Mouse (Mus musculus): ENCODE data around the gene Esyt1. TPM values are rescaled to one million over a fixed set of nuclear protein-coding genes. Genes with fewer than 3 reads are reported as not detected.

Gene Esyt1
- polyA plus RNA-seq, 1 experiment from 2014 or later = 17.8 TPM

DNA sequence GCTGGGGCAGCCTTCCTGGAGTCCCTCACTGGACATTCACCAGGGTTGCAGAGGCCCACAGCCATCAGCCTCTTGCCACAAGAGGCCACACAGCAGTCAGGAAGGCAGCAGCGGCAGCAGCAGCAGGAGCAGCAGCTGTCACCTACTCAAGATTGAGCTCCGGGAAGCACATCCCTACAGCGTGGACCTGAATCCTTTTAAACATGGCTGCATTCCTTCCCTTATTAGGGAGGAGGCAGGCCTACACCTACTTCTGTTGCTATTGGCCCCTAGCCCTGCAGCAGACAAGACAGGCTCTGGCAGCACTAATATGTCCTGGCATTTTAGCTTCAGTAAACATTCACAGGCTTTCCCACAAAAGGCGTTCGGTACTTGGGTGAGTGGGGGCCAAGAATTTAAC lies 35.4 kb downstream of the Esyt1 start:
- peak overlapping the region; percentile 80 to 83 for H3K27ac ChIP-seq (replicated peaks in 1 of 2; ENCODE audit: control insufficient read depth in 1 of 2, insufficient read depth in 1 of 2, low read depth in 2 of 2, low read length in 2 of 2)
- H3K9ac ChIP-seq (ENCODE audit: low read length) = peak overlapping the region; percentile 62
- ATAC-seq (ENCODE audit: insufficient number of reproducible peaks, insufficient read depth, low FRiP score, low read depth) = no peak
- no peaks in the 10 kb centered on the region for H3K9me3 ChIP-seq (ENCODE audit: control insufficient read depth, low read length)
- peak overlapping the region; percentile 83; the same call in 1 of the 2 replicates for H3K4me2 ChIP-seq (ENCODE audit: low read length)
- WGBS = 6% methylated on average over 5 of the region's 5 CpGs
- H3K4me3 ChIP-seq (ENCODE audit: control insufficient read depth in 1 of 2, insufficient read depth in 1 of 2, low read depth in 1 of 2, low read length in 2 of 2) = no peak overlapping the region
- H3K36me3 ChIP-seq (ENCODE audit: control insufficient read depth, insufficient read depth, low read length) = peaks cover 70% of the 10 kb centered on the region
- H3K4me1 ChIP-seq (ENCODE audit: control insufficient read depth in 2 of 2, insufficient read depth in 2 of 2, low read length in 2 of 2) = peaks cover 26 to 34% of the 10 kb centered on the region in 2 experiments
- no peaks in the 10 kb centered on the region for H3K27me3 ChIP-seq (ENCODE audit: control insufficient read depth, insufficient read depth, low read length)

GRCm38 (mm10) chr10:128489785-128490184 lies 35.9 kb downstream of the Esyt1 start:
- 26% methylated on average over 4 of the region's 4 CpGs for WGBS
- peaks cover 22 to 29% of the 10 kb centered on the region in 2 experiments for H3K4me1 ChIP-seq (ENCODE audit: control insufficient read depth in 2 of 2, insufficient read depth in 2 of 2, low read length in 2 of 2)
- ATAC-seq (ENCODE audit: insufficient number of reproducible peaks, insufficient read depth, low FRiP score, low read depth) = no peak
- H3K4me2 ChIP-seq (ENCODE audit: low read length) = peak overlapping the region; percentile 83
- H3K9ac ChIP-seq (ENCODE audit: low read length) = peak overlapping the region; percentile 62
- peak overlapping the region; percentile 80 to 83 for H3K27ac ChIP-seq (replicated peaks in 1 of 2; ENCODE audit: control insufficient read depth in 1 of 2, insufficient read depth in 1 of 2, low read depth in 2 of 2, low read length in 2 of 2)
- no peaks in the 10 kb centered on the region for H3K9me3 ChIP-seq (ENCODE audit: control insufficient read depth, low read length)
- H3K36me3 ChIP-seq (ENCODE audit: control insufficient read depth, insufficient read depth, low read length) = peaks cover 75% of the 10 kb centered on the region
- H3K27me3 ChIP-seq (ENCODE audit: control insufficient read depth, insufficient read depth, low read length) = no peaks in the 10 kb centered on the region
- H3K4me3 ChIP-seq (ENCODE audit: control insufficient read depth in 1 of 2, insufficient read depth in 1 of 2, low read depth in 1 of 2, low read length in 2 of 2) = no peak overlapping the region

- no peaks in the 10 kb centered on the region for H3K9me3 ChIP-seq (ENCODE audit: control insufficient read depth, low read length)
Observed at GRCm38 (mm10) chr10:128489380-128489779, 36.3 kb downstream of the Esyt1 start.

DNA sequence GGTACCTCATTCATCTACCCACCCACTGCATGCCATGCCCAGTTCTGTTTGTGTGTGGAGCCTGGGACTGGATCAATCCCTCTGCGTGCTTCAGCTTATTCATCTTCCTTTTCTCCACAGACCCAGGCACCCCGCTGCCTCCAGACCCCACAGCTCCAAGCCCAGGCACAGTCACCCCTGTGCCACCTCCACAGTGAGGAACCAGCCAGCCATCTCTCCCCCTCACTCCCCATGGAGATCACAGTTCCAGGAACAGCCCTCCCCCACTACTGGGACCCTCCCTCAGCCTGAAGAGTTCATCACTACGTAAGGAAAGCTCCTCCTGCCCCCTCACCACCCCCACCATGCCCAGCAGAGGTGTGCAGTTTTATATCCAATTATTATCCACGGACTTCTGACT lies 36.9 kb downstream of the Esyt1 start:
- Histone ChIP-seq H3K4me1 (ENCODE audit: control insufficient read depth in 2 of 2, insufficient read depth in 2 of 2, low read length in 2 of 2) (peaks cover 22 to 27% of the 10 kb centered on the region in 2 experiments), H3K4me2 (ENCODE audit: low read length) (no peak overlapping the region), H3K27ac (replicated peaks in 1 of 2; ENCODE audit: control insufficient read depth in 1 of 2, insufficient read depth in 1 of 2, low read depth in 2 of 2, low read length in 2 of 2) (0 out of 4 replicates have a peak overlapping the region, but pooled peaks of 1 of the 2 experiments have one; percentile 6), H3K36me3 (ENCODE audit: control insufficient read depth, insufficient read depth, low read length) (peaks cover 85% of the 10 kb centered on the region), H3K27me3 (ENCODE audit: control insufficient read depth, insufficient read depth, low read length) (no peaks in the 10 kb centered on the region), H3K9ac (ENCODE audit: low read length) (no peak overlapping the region), H3K9me3 (ENCODE audit: control insufficient read depth, low read length) (no peaks in the 10 kb centered on the region), H3K4me3 (ENCODE audit: control insufficient read depth in 1 of 2, insufficient read depth in 1 of 2, low read depth in 1 of 2, low read length in 2 of 2) (no peak overlapping the region)
- no peak for ATAC-seq (ENCODE audit: insufficient number of reproducible peaks, insufficient read depth, low FRiP score, low read depth)
- WGBS = 75% methylated on average over 4 of the region's 4 CpGs

More at GRCm38 (mm10) chr10:128489380-128489779, 36.3 kb downstream of the Esyt1 start:
- 43% methylated on average over 5 of the region's 5 CpGs for WGBS
- H3K27me3 ChIP-seq (ENCODE audit: control insufficient read depth, insufficient read depth, low read length) = no peaks in the 10 kb centered on the region
- peak overlapping the region; percentile 83; the same call in 1 of the 2 replicates for H3K4me2 ChIP-seq (ENCODE audit: low read length)
- H3K9ac ChIP-seq (ENCODE audit: low read length) = peak overlapping the region; percentile 62
- H3K36me3 ChIP-seq (ENCODE audit: control insufficient read depth, insufficient read depth, low read length) = peaks cover 79% of the 10 kb centered on the region
- H3K4me3 ChIP-seq (ENCODE audit: control insufficient read depth in 1 of 2, insufficient read depth in 1 of 2, low read depth in 1 of 2, low read length in 2 of 2) = no peak overlapping the region
- peaks cover 22 to 27% of the 10 kb centered on the region in 2 experiments for H3K4me1 ChIP-seq (ENCODE audit: control insufficient read depth in 2 of 2, insufficient read depth in 2 of 2, low read length in 2 of 2)
- ATAC-seq (ENCODE audit: insufficient number of reproducible peaks, insufficient read depth, low FRiP score, low read depth) = no peak
- H3K27ac ChIP-seq (replicated peaks in 1 of 2; ENCODE audit: control insufficient read depth in 1 of 2, insufficient read depth in 1 of 2, low read depth in 2 of 2, low read length in 2 of 2) = peak overlapping the region; percentile 80 to 83

- Histone ChIP-seq H3K4me1 (ENCODE audit: control insufficient read depth in 2 of 2, insufficient read depth in 2 of 2, low read length in 2 of 2) (peaks cover 22 to 27% of the 10 kb centered on the region in 2 experiments), H3K4me3 (ENCODE audit: control insufficient read depth in 1 of 2, insufficient read depth in 1 of 2, low read depth in 1 of 2, low read length in 2 of 2) (no peak overlapping the region), H3K36me3 (ENCODE audit: control insufficient read depth, insufficient read depth, low read length) (peaks cover 92% of the 10 kb centered on the region), H3K9ac (ENCODE audit: low read length) (no peak overlapping the region), H3K9me3 (ENCODE audit: control insufficient read depth, low read length) (no peaks in the 10 kb centered on the region), H3K27me3 (ENCODE audit: control insufficient read depth, insufficient read depth, low read length) (no peaks in the 10 kb centered on the region), H3K4me2 (ENCODE audit: low read length) (no peak overlapping the region), H3K27ac (replicated peaks in 1 of 2; ENCODE audit: control insufficient read depth in 1 of 2, insufficient read depth in 1 of 2, low read depth in 2 of 2, low read length in 2 of 2) (0 out of 4 replicates have a peak overlapping the region, but pooled peaks of 1 of the 2 experiments have one; percentile 6)
- ATAC-seq (ENCODE audit: insufficient number of reproducible peaks, insufficient read depth, low FRiP score, low read depth) = no peak
- 92% methylated on average over 22 of the region's 22 CpGs for WGBS
Observed at GRCm38 (mm10) chr10:128487861-128488712, 37.6 kb downstream of the Esyt1 start.

DNA sequence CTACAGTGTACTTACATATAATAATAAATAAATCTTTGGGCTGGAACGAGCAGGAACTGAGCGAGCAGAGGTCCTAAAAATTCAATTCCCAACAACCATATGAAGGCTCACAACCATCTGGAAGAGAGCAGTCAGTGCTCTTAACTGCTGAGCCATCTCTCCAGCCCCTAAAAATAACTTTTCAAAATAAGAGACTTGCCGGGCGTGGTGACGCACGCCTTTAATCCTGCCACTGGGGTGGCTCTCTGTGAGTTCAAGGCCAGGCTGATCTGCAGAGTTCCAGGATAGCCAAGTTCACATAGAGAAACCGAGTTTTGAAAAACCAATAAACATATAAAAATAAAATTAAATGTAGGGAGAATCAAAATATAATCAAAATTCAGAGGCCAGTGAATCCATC lies 39.3 kb downstream of the Esyt1 start:
- no peak for ATAC-seq (ENCODE audit: insufficient number of reproducible peaks, insufficient read depth, low FRiP score, low read depth)
- H3K4me3 ChIP-seq (ENCODE audit: control insufficient read depth in 1 of 2, insufficient read depth in 1 of 2, low read depth in 1 of 2, low read length in 2 of 2) = no peak overlapping the region
- H3K4me2 ChIP-seq (ENCODE audit: low read length) = no peak overlapping the region
- H3K27ac ChIP-seq (replicated peaks in 1 of 2; ENCODE audit: control insufficient read depth in 1 of 2, insufficient read depth in 1 of 2, low read depth in 2 of 2, low read length in 2 of 2) = no peak overlapping the region
- peaks cover 15 to 22% of the 10 kb centered on the region in 2 experiments for H3K4me1 ChIP-seq (ENCODE audit: control insufficient read depth in 2 of 2, insufficient read depth in 2 of 2, low read length in 2 of 2)
- peaks cover 100% of the 10 kb centered on the region for H3K36me3 ChIP-seq (ENCODE audit: control insufficient read depth, insufficient read depth, low read length)
- H3K9me3 ChIP-seq (ENCODE audit: control insufficient read depth, low read length) = no peaks in the 10 kb centered on the region
- no peak overlapping the region for H3K9ac ChIP-seq (ENCODE audit: low read length)
- no peaks in the 10 kb centered on the region for H3K27me3 ChIP-seq (ENCODE audit: control insufficient read depth, insufficient read depth, low read length)
- WGBS = 72% methylated on average over 7 of the region's 7 CpGs

DNA sequence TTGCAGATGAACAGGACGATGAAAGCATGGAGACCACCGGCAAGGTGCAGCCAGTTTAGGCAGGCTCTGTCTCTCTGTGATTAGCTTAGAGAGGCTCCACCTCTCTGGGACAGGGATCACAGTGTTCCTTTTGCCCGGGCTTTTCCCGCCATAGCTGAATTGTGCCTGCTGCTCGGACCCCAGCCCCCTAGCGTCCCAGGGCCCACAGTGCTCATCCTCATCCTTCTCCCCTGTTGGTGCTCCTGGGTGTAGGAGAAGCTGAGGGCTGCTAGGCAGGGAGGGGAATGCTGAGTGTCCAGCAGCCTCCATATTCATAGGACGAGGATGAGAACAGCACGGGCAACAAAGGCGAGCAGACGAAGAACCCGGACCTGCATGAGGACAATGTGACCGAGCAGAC lies 51.3 kb downstream of the Esyt1 start:
- peaks cover 98% of the 10 kb centered on the region for H3K36me3 ChIP-seq (ENCODE audit: control insufficient read depth, insufficient read depth, low read length)
- no peaks in the 10 kb centered on the region for H3K27me3 ChIP-seq (ENCODE audit: control insufficient read depth, insufficient read depth, low read length)
- no peak overlapping the region for H3K4me2 ChIP-seq (ENCODE audit: low read length)
- no peak overlapping the region for H3K9ac ChIP-seq (ENCODE audit: low read length)
- no peak overlapping the region for H3K4me3 ChIP-seq (ENCODE audit: control insufficient read depth in 1 of 2, insufficient read depth in 1 of 2, low read depth in 1 of 2, low read length in 2 of 2)
- H3K4me1 ChIP-seq (ENCODE audit: control insufficient read depth in 2 of 2, insufficient read depth in 2 of 2, low read length in 2 of 2) = no peaks in the 10 kb centered on the region
- H3K9me3 ChIP-seq (ENCODE audit: control insufficient read depth, low read length) = no peaks in the 10 kb centered on the region
- 83% methylated on average over 12 of the region's 12 CpGs for WGBS
- no peak for ATAC-seq (ENCODE audit: insufficient number of reproducible peaks, insufficient read depth, low FRiP score, low read depth)
- H3K27ac ChIP-seq (replicated peaks in 1 of 2; ENCODE audit: control insufficient read depth in 1 of 2, insufficient read depth in 1 of 2, low read depth in 2 of 2, low read length in 2 of 2) = no peak overlapping the region
